Mouse (Mus musculus) cerebellum, postnatal 25 days (tissue): Measurements from ENCODE around the gene Slc25a35.
"Not testable (repeated sequence)": the region's sequence is repeated elsewhere in the genome, so short reads cannot be mapped to it uniquely, and the experiment has no call there.

Experiments
- DNase-seq, 2 experiments: peaks; one replicate each; pipeline ENCODE4 v3.0.0; 2021; ENCODE audit warnings: mixed read lengths in 2 of 2

The Slc25a35 gene

GRCm38 (mm10) chr11:68967337-68968282 lies at the start of gene Slc25a35:
Slc25a35 (plus strand) TSS chr11:68968131.
- peak; percentile 95 to 96 for DNase-seq

DNA sequence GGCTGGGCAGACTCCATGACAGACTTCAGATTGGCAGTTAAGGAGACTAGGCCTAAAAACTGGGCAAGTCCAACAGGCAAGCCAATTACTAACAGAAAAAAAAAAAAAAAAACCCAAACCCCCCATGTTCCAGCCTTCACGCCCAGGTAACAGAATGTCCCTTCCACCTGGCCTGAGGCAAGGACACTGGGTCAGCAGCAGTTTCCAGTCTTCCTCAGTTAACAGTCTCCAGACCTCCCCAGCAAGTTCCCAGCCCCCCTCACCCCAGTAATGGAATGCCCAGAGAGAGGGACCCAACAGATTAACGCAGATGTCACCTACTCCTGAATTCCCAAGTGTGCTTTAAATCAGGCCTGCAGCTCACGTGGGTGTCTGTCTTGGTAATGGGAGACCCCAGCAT lies 44.7 kb upstream of the Slc25a35 start:
- no peak for DNase-seq

GRCm38 (mm10) chr11:68924749-68925148 lies 43.2 kb upstream of the Slc25a35 start:
- no peak for DNase-seq

DNA sequence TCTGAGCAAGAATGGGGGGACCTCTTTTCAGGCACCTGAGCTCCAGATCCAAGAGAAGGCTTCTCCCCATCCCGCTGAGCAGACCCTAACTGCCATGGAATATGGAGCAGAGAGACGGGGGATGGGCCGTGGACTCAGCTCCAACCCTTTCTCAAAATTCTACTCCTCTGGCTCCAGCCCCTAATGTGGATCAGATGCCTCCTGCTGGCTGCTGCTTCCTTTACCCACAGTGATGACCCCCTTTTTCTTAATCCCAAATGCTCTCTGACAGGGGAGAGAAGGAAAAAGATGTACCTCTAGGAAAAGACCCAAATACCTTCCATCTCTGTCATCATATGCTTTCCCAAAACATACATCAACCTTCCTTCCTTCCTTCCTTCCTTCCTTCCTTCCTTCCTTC lies 41.0 kb upstream of the Slc25a35 start, which contains the start of gene Odf4:
TSS of gene Odf4 (minus strand) at position 101 of the 400 bp plus-strand sequence.
- DNase-seq, result no peak

- DNase-seq, result no peak
These were observed 38.0 kb upstream of the Slc25a35 start for GRCm38 (mm10) chr11:68929947-68930346.

GRCm38 (mm10) chr11:68933885-68934507 lies 33.9 kb upstream of the Slc25a35 start:
- DNase-seq, result no peak

GRCm38 (mm10) chr11:68936951-68937350 lies 31.0 kb upstream of the Slc25a35 start:
- not testable (repeated sequence) for DNase-seq

DNA sequence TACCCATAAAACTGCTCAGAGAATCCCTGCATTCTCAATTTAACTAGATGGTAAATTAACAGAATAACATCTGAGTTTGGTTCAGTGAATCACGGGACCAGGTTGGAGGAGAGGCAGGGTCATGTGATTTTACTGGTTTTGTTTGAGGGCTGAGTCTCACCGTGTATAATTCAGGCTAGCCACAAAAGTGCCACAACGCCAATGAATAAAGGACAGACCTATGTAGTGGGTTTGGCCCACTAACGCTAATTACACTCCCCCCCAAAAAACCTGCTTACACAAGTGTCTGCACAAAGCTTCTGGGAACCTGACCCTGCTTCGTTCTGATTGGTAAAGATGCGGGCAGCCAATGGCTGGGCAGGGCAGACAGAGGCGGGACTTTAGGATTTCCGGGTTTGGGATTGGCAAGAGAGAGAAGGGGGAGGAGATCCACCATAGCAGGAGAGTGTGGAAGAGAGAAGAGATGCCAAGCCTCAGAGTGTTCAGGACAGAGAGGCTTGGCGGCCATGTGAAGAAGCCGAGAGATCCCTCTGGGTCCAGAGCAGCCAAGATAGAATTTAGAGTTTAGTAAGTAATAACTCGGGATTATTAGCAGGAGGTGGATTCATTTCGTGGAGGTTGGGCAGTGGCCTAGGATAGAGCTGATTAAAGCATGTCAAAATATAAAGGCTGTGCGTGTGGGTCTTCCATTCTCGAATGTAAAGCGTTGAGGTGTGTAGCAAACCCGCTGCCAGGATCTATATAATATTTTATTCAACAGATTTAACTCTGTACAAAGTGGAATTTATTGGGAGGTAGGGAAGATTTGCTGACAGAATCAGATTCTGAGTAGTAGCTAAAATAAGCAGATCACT lies 28.3 kb upstream of the Slc25a35 start:
- peak; percentile 85 to 88 for DNase-seq

- peak; percentile 19 to 31 for DNase-seq
These were observed 27.4 kb upstream of the Slc25a35 start for GRCm38 (mm10) chr11:68940516-68940915.

- no peak for DNase-seq
These were observed 25.2 kb upstream of the Slc25a35 start for GRCm38 (mm10) chr11:68942731-68943130.

DNA sequence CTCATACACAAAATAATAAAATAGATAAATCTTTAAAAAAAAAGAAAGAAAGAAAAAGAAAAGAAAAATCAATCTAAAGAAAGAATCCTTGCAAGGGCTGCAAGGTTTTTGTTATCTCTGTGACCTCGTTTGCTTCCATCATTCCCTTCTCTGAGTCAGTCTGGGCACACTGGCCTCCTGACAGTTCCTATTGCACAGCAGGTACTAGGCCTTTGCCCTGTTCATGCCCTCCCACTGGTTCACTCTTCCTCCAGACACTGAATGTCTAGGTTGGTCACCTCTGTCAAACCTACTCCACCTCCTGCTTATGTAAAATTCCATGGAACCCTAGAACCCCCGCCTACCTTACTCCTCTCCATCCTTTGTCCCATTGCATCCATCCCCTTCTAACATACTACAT lies 22.7 kb upstream of the Slc25a35 start:
- no peak for DNase-seq

DNA sequence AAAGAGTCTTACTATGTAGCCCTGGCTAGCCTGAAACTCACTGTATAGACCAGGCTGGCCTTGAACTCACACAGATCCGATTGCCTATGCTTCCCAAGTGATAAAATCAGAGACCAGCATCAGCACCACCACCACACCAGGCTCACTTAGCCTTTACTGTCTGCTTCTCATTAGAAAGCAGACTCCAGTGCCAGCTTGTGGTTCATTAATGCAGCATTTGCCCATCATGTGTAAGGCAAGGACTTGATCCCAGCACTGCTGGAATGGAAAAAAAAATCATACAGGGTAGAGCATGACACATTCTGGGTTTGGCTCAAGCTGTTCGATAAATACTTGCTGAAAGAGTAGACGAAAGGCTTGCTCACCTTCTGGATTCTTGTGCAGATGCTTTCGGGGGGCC lies 21.9 kb upstream of the Slc25a35 start:
- DNase-seq, result no peak

- DNase-seq, result peak; percentile 36 to 39
These were observed 21.0 kb upstream of the Slc25a35 start for GRCm38 (mm10) chr11:68946806-68947440.

GRCm38 (mm10) chr11:68947542-68947993 lies 20.4 kb upstream of the Slc25a35 start:
- DNase-seq, result peak; percentile 69 to 77

GRCm38 (mm10) chr11:68953903-68954302 lies 14.0 kb upstream of the Slc25a35 start:
- DNase-seq, result no peak

- no peak for DNase-seq
These were observed 13.5 kb upstream of the Slc25a35 start for GRCm38 (mm10) chr11:68954408-68954807.

GRCm38 (mm10) chr11:68955473-68955872 lies 12.5 kb upstream of the Slc25a35 start:
- DNase-seq, result no peak

- no peak for DNase-seq
These were observed 11.8 kb upstream of the Slc25a35 start for GRCm38 (mm10) chr11:68956107-68956506.

GRCm38 (mm10) chr11:68956697-68957096 lies 11.2 kb upstream of the Slc25a35 start:
- no peak for DNase-seq

DNA sequence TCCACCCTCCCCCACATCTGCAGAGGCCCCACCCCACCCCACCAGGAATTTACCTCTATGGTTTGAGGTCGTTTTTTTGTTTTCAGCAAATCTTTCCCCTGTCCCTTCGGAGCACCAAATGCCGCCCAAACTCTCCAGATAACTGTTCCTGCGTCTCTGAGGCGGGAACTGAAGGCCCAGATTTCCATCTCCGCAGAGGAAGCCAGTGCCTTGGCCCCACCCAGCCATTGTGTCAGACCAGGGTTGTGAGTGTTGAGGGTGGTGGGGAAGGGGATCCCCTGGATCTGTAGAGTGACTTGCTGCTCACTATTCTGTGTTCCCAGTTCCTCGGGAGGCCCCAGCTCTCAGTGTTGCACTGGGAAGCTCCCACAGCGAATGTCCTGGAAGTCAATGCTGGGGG lies 10.6 kb upstream of the Slc25a35 start, which contains the start of gene Arhgef15:
TSS of gene Arhgef15 (minus strand) at position 173 of the 400 bp plus-strand sequence.
- no peak for DNase-seq

GRCm38 (mm10) chr11:68957971-68958370 lies 10.0 kb upstream of the Slc25a35 start:
- no peak for DNase-seq

- no peak for DNase-seq
These were observed 6.3 kb upstream of the Slc25a35 start for GRCm38 (mm10) chr11:68961596-68961995.
